ENCODE assay signal across 10 mouse cellular contexts in the genomic region with DNA sequence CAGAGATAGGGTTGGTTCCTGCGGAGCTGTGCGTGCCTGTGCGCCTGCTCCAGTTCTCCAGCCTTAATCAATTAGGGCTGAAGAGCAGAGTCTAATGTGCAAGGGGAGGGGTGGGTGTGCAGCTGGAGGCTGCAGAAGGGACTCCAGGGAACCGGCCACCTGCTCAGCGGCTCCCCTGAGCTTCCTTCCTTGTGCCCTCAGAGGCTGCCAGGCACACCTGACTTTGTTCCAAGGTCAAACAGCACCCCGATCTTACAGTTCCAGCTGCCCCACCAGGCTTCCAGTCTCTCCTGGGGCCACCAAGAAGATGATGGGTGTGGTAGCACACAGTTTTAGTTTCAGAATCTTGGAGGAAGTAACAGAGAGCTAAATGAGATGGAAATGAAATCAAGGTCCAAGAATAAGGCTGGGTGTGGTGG. TPM values are rescaled to one million over a fixed set of nuclear protein-coding genes. Genes with fewer than 3 reads are reported as not detected.
DNase-seq lines count a peak whose midpoint lies in the region; ATAC-seq and TF ChIP-seq lines count a peak whose summit lies in the region.
"Had no signal": no experiment of that assay in that cellular context is flagged by ENCODE, and none has a peak within 500 bp of the region (broad histone marks: within the 10 kb centered on the region; RNA-seq: fewer than 3 reads in every experiment).

No protein-coding gene starts in this region.

- TF ChIP-seq POLR2A in kidney, adult 2 months (IDR thresholded peaks at IDR 0.05; ENCODE audit: low read depth, low read length), result no peak

- TF ChIP-seq CTCF in kidney, adult 2 months (conservative IDR thresholded peaks at IDR 0.05; ENCODE audit: insufficient read depth, insufficient read length, low read depth, low read length), result no peak
- no peak for TF ChIP-seq CTCF in midbrain, postnatal 0 days (IDR thresholded peaks at IDR 0.05)

- no peaks in the 10 kb centered on the region for H3K27me3 ChIP-seq in kidney, embryonic 15.5 days
- no peaks in the 10 kb centered on the region for H3K27me3 ChIP-seq in kidney, adult 2 months (replicated peaks; ENCODE audit: control insufficient read depth, insufficient read depth, low read length)
- H3K27me3 ChIP-seq in hindbrain, embryonic 15.5 days, result no peaks in the 10 kb centered on the region
- no peaks in the 10 kb centered on the region for H3K27me3 ChIP-seq in midbrain, postnatal 0 days (ENCODE audit: insufficient read depth, low read length)

- WGBS in kidney, embryonic 15.5 days, result 5% methylated on average over 6 of the region's 6 CpGs
- WGBS in kidney, adult 2 months, result 13% methylated on average over 6 of the region's 6 CpGs
- WGBS in hindbrain, embryonic 15.5 days, result 5% methylated on average over 6 of the region's 6 CpGs
- 6% methylated on average over 6 of the region's 6 CpGs for WGBS in midbrain, postnatal 0 days

- 0 out of 2 replicates have a peak overlapping the region, but pooled peaks have one; percentile 16 for H3K9ac ChIP-seq in kidney, embryonic 15.5 days
- H3K9ac ChIP-seq in hindbrain, embryonic 15.5 days, result no peak overlapping the region
- no peak overlapping the region for H3K9ac ChIP-seq in midbrain, postnatal 0 days (replicated peaks; ENCODE audit: low read length, poor library complexity, severe bottlenecking)

- H3K36me3 ChIP-seq in kidney, embryonic 15.5 days, result no peaks in the 10 kb centered on the region
- no peaks in the 10 kb centered on the region for H3K36me3 ChIP-seq in kidney, adult 2 months (ENCODE audit: control insufficient read depth, insufficient read depth, low read length)
- H3K36me3 ChIP-seq in hindbrain, embryonic 15.5 days, result no peaks in the 10 kb centered on the region
- no peaks in the 10 kb centered on the region for H3K36me3 ChIP-seq in midbrain, postnatal 0 days (ENCODE audit: insufficient read depth, low read length)
- H3K36me3 ChIP-seq: G1E had no signal

- H3K4me2 ChIP-seq in kidney, embryonic 15.5 days, result peak overlapping the region; percentile 55
- peak overlapping the region; percentile 47 for H3K4me2 ChIP-seq in hindbrain, embryonic 15.5 days
- peak overlapping the region; percentile 26 for H3K4me2 ChIP-seq in midbrain, postnatal 0 days (ENCODE audit: low read depth, low read length, poor library complexity, severe bottlenecking)

- no peaks in the 10 kb centered on the region for H3K9me3 ChIP-seq in kidney, embryonic 15.5 days (replicated peaks)
- H3K9me3 ChIP-seq in hindbrain, embryonic 15.5 days, result no peaks in the 10 kb centered on the region
- no peaks in the 10 kb centered on the region for H3K9me3 ChIP-seq in midbrain, postnatal 0 days (ENCODE audit: low read length)
- H3K9me3 ChIP-seq: G1E had no signal

- no peak for DNase-seq in kidney, adult 2 months
- DNase-seq in embryo, embryonic 11 days, result peak; percentile 80
- peak; percentile 51 for DNase-seq in midbrain, postnatal 0 days (ENCODE audit: low spot score)
- no peak for DNase-seq in layer of hippocampus, postnatal 25 days (ENCODE audit: extremely low spot score in 1 of 2, low spot score in 1 of 2)
- no peak for DNase-seq in testis, postnatal 14 days (ENCODE audit: low spot score)
- DNase-seq in spleen, adult 12 weeks (ENCODE audit: low spot score), result no peak

- H3K4me1 ChIP-seq in kidney, embryonic 15.5 days, result peaks cover 33% of the 10 kb centered on the region
- no peaks in the 10 kb centered on the region for H3K4me1 ChIP-seq in kidney, adult 2 months (ENCODE audit: control insufficient read depth, insufficient read depth, low read length)
- H3K4me1 ChIP-seq in hindbrain, embryonic 15.5 days (replicated peaks), result peaks cover 20% of the 10 kb centered on the region
- H3K4me1 ChIP-seq in midbrain, postnatal 0 days (ENCODE audit: insufficient read depth, low read length), result peaks cover 8% of the 10 kb centered on the region

- H3K4me3 ChIP-seq in kidney, embryonic 15.5 days (replicated peaks), result peak overlapping the region; percentile 20
- H3K4me3 ChIP-seq in kidney, adult 2 months (ENCODE audit: insufficient read depth, low read depth, low read length), result no peak overlapping the region
- no peak overlapping the region for H3K4me3 ChIP-seq in hindbrain, embryonic 15.5 days
- no peak overlapping the region for H3K4me3 ChIP-seq in midbrain, postnatal 0 days (ENCODE audit: low read depth, low read length)

- no peak; the same call in 1 of the 2 replicates for ATAC-seq in kidney, embryonic 15.5 days (replicated peaks; ENCODE audit: low FRiP score)
- peak; percentile 64 for ATAC-seq in hindbrain, embryonic 15.5 days (ENCODE audit: low FRiP score, low read depth)
- peak; percentile 34; the same call in 1 of the 2 replicates for ATAC-seq in midbrain, postnatal 0 days (ENCODE audit: low FRiP score)

- peak overlapping the region; percentile 23; the same call in 1 of the 2 replicates for H3K27ac ChIP-seq in kidney, embryonic 15.5 days
- H3K27ac ChIP-seq in kidney, adult 2 months (ENCODE audit: insufficient read depth, low read depth, low read length), result no peak overlapping the region
- peak overlapping the region; percentile 83 for H3K27ac ChIP-seq in hindbrain, embryonic 15.5 days (replicated peaks)
- peak overlapping the region; percentile 75 for H3K27ac ChIP-seq in midbrain, postnatal 0 days (ENCODE audit: low read depth, low read length)

RNA-seq across cellular contexts. Expression of a gene that starts 39.5 kb away (rescaled TPM):
- 1.2 and 1.3 TPM in 2 replicates for polyA plus RNA-seq in kidney, embryonic 15.5 days (2015; fragmentation: Nextera tagmentation; extraction: Ambion mirVana)
- polyA plus RNA-seq in kidney, adult 2 months (2012; rRNA removed), result 2.9 and 3.1 TPM in 2 replicates
- polyA plus RNA-seq in hindbrain, embryonic 15.5 days (2015; fragmentation: Nextera tagmentation; extraction: Ambion mirVana), result 0.49 and 0.58 TPM in 2 replicates
- total RNA-seq in midbrain, postnatal 0 days (2014; rRNA removed), result 0.77 and 1.2 TPM in 2 replicates
- polyA plus RNA-seq in midbrain, postnatal 0 days (2015; fragmentation: Nextera tagmentation; extraction: Ambion mirVana), result 0.27 and 0.49 TPM in 2 replicates
- total RNA-seq in layer of hippocampus, postnatal 25 days (2021), result not detected
- total RNA-seq: G1E; hematopoietic stem cell, adult 5-6 weeks had no signal
- polyA plus RNA-seq: G1E had no signal

RNA-seq across cellular contexts. Expression of a gene that starts 58.0 kb away (rescaled TPM):
- polyA plus RNA-seq in kidney, embryonic 15.5 days (2015; fragmentation: Nextera tagmentation; extraction: Ambion mirVana), result 0.64 and 1.0 TPM in 2 replicates
- 0.43 and 0.97 TPM in 2 replicates for polyA plus RNA-seq in kidney, adult 2 months (2012; rRNA removed)
- polyA plus RNA-seq in hindbrain, embryonic 15.5 days (2015; fragmentation: Nextera tagmentation; extraction: Ambion mirVana), result 10.8 and 10.9 TPM in 2 replicates
- total RNA-seq in midbrain, postnatal 0 days (2014; rRNA removed), result 45.2 and 52.2 TPM in 2 replicates
- polyA plus RNA-seq in midbrain, postnatal 0 days (2015; fragmentation: Nextera tagmentation; extraction: Ambion mirVana), result 15.2 and 17.5 TPM in 2 replicates
- 100 to 1,000 TPM; 183 to 201 TPM for total RNA-seq in layer of hippocampus, postnatal 25 days (2021)
- total RNA-seq: hematopoietic stem cell, adult 5-6 weeks had no signal
- polyA plus RNA-seq: G1E had no signal

Comparison
In these comparisons a context has a peak if more than half of its experiments do, and no peak if none do; other contexts are left out.
1. DNase-seq: peak in embryo, embryonic 11 days (single experiment) and midbrain, postnatal 0 days (single experiment); none in kidney, adult 2 months (single experiment), layer of hippocampus, postnatal 25 days (0 of 2), testis, postnatal 14 days (single experiment) and spleen, adult 12 weeks (single experiment).
2. Peak in every context shown above with its lines, with median percentiles within 50 percentile points of each other: H3K4me2 ChIP-seq.